Mouse (Mus musculus): ENCODE data around the gene Hcn2. TPM values are rescaled to one million over a fixed set of nuclear protein-coding genes. Genes with fewer than 3 reads are reported as not detected.

Hcn2 gene
- polyA plus RNA-seq, 2 experiments from 2014 or later: not detected

GRCm38 (mm10) chr10:79712029-79712428 lies 4.4 kb upstream of the Hcn2 start:
- ATAC-seq: no peak

DNA sequence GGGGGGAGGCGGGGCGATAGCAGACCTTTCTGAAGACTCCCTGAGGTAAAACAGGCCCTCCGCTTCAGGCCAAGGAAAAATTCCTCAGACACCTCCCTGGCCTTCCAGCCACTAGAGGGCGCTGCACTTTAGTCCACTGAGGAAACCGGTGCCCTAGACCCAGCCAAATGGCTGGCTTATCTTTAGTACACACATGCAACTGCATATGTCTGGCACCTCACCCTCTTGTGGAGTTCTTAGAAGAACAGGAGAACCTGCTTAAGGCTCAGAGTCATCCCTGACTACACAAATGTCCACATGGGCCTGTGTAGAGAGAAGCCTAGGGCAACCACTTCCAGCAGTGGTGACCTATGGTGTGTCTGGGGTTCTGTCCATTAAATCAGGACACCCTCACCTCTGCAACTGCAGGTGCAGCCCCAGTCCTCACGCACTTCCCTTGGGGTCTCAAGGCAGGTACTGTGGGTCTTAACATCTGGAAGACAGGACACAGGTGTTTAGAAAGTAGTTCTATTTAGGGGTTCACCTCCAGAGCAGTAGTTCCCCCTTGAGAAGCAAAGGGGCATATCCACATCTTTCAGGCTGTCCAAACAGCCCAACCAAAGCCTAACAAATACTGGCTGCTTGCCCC lies 3.8 kb upstream of the Hcn2 start:
- no peak for ATAC-seq

GRCm38 (mm10) chr10:79713163-79713562 lies 3.3 kb upstream of the Hcn2 start:
- no peak for ATAC-seq

- no peak for ATAC-seq
These were observed 1.4 kb upstream of the Hcn2 start for GRCm38 (mm10) chr10:79714996-79715395.

GRCm38 (mm10) chr10:79716988-79717355 lies 538 bp downstream of the Hcn2 start:
- no peak for ATAC-seq

GRCm38 (mm10) chr10:79717640-79718357 lies 1.4 kb downstream of the Hcn2 start:
- ATAC-seq: no peak

- no peak for ATAC-seq
These were observed 4.7 kb downstream of the Hcn2 start for GRCm38 (mm10) chr10:79721089-79721488.

DNA sequence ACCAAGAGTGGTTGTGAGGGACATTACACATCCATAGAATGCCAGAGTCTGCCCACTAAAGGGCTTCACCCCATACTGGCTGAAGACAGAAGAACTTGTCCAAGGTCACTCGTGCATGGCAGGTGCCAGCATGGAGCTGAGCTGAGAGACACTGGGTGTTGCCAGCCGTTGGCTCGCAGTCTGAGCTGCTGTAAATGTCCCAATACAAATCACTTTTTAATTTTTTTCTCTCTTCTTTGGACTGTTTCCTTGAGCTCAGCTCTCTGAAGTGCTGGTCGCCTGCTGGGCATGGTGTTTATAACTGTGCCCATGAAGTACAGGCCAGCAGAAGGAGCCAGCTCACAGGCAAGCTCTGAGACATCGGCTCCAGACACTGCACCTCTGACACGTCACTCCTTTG lies 6.6 kb downstream of the Hcn2 start:
- no peak for ATAC-seq

GRCm38 (mm10) chr10:79723692-79724091 lies 7.3 kb downstream of the Hcn2 start:
- no peak for ATAC-seq

GRCm38 (mm10) chr10:79726090-79726489 lies 9.7 kb downstream of the Hcn2 start:
- no peak for ATAC-seq

- no peak for ATAC-seq
These were observed 12.2 kb downstream of the Hcn2 start for GRCm38 (mm10) chr10:79728323-79729249.

- no peak for ATAC-seq
These were observed 13.0 kb downstream of the Hcn2 start for GRCm38 (mm10) chr10:79729357-79729965.

GRCm38 (mm10) chr10:79732500-79732899 lies 16.1 kb downstream of the Hcn2 start:
- ATAC-seq: no peak

GRCm38 (mm10) chr10:79733847-79734246 lies 17.4 kb downstream of the Hcn2 start:
- no peak for ATAC-seq

GRCm38 (mm10) chr10:79735361-79735760 lies 18.9 kb downstream of the Hcn2 start:
- ATAC-seq: no peak

GRCm38 (mm10) chr10:79736706-79737105 lies 20.3 kb downstream of the Hcn2 start:
- no peak for ATAC-seq

- no peak for ATAC-seq
These were observed 21.8 kb downstream of the Hcn2 start for GRCm38 (mm10) chr10:79738259-79738658.

GRCm38 (mm10) chr10:79739234-79739633 lies 22.8 kb downstream of the Hcn2 start:
- no peak for ATAC-seq

DNA sequence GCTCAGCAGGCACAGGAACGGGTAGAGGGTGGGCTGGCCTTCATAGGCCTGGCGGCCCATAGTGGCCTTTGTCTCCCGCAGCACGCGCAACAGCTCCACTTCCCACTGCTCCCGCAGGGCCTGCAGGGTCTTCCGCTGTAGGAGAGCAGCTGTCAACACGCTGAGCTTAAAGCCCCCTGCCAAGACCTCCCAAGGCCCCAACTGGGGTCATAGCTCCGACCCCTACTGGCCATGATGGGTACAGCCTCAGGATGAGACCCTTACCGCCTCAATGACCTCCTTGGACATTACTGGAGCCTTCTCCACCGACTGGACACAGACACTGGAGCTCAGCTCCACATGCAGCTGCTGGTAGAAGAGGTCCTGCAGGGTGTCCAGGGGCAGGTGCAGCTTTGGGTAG lies 24.4 kb downstream of the Hcn2 start:
- no peak for ATAC-seq

DNA sequence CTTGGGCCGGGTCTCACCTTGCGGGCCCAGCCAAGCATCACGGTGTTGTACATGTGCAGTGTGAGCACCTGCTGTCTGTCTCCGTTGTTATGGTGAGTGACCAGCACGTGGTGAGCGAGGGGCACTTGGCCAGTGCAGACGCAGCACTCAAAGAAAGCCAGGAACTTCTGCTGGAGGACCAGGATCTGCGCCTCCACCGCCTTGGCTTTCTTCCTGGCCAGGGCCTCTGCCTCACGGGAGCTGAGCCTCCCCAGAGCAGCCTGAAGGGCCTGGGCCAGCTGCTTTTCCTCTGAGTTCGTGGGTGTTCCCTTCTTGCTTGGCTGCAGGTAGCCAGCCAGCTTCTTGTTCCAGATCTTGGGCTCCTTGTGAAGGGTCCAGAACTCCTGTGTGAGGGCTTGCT lies 26.7 kb downstream of the Hcn2 start:
- ATAC-seq: no peak

- ATAC-seq: no peak
These were observed 27.4 kb downstream of the Hcn2 start for GRCm38 (mm10) chr10:79743650-79744365.

DNA sequence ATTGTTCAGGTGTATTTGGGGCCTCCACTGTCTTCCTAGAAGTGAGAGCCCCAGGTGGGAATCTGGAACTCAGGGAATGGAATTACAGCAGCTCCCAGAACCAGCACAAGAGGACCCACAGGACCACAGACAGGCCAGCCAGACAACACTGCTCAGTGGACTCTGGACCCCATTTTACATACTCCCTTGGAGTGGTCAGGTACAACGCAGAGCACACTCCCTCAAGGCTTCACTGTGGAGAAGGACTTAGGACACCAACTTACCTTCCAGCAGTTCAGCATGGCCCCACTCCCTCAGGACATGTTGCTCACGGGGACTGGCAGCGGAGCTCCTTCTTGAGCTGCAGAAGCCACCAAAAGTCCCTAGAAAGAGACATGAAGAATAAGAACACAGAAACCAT lies 29.0 kb downstream of the Hcn2 start:
- ATAC-seq: no peak
